8 mouse cellular contexts compared by ENCODE assay signal in genomic region chr16:18498558-18498990, GRCm38 (mm10). TPM values are rescaled to one million over a fixed set of nuclear protein-coding genes. Genes with fewer than 3 reads are reported as not detected.
DNase-seq lines count a peak whose midpoint lies in the region; ATAC-seq and TF ChIP-seq lines count a peak whose summit lies in the region.

Gnb1l (plus strand) TSS chr16:18498713.
Rtl10 (plus strand) TSS chr16:18498901.

- H3K36me3 ChIP-seq in hindbrain, embryonic 14.5 days (replicated peaks; ENCODE audit: control insufficient read depth, insufficient read depth): peaks cover 23% of the 10 kb centered on the region

- peaks cover 17% of the 10 kb centered on the region for H3K4me1 ChIP-seq in hindbrain, embryonic 14.5 days (replicated peaks; ENCODE audit: control insufficient read depth, insufficient read depth, low read length)

- CTCF ChIA-PET in Patski (lab: Charles Lee): interaction anchor here (1.3 kb wide), 1 partner anchor 55 kb away, joined by 3 read pairs; no protein-coding TSS in a partner anchor

- H3K27ac ChIP-seq in hindbrain, embryonic 14.5 days: peak within 1 kb of the TSS; percentile 94

- POLR2A ChIA-PET in Patski (lab: Charles Lee): interaction anchor here (1.0 to 1.1 kb wide), 2 partner anchors 16 to 19 kb away, joined by 3 read pairs; no protein-coding TSS in a partner anchor

- H3K9ac ChIP-seq in hindbrain, embryonic 14.5 days: peak within 1 kb of the TSS; percentile 93

- under 1% methylated on average over 51 of the region's 51 CpGs for WGBS in hindbrain, embryonic 14.5 days

- H3K4me2 ChIP-seq in hindbrain, embryonic 14.5 days (replicated peaks): peak within 1 kb of the TSS; percentile 71

- DNase-seq in Patski (ENCODE audit: low read depth, low spot score): no peak
- DNase-seq in cerebellum, postnatal 14 days: peak; percentile 98
- peak; percentile 85 to 93 for DNase-seq in frontal cortex, postnatal 25 days (ENCODE audit: low spot score in 2 of 2)
- DNase-seq in hindbrain, embryonic 14.5 days (ENCODE audit: low spot score): peak; percentile 98
- DNase-seq in layer of hippocampus, postnatal 36 days: peak; percentile 93 to 94
- DNase-seq in lung, postnatal 36 days: peak; percentile 96
- peak; percentile 97 for DNase-seq in retina, postnatal 1 day
- peak; percentile 90 for DNase-seq in urinary bladder, adult 18-20 months (ENCODE audit: low spot score in 2 of 2)

- TF ChIP-seq CTCF in Patski (IDR thresholded peaks at IDR 0.05): no peak

- in situ Hi-C loops in Patski (cut with MboI; ENCODE audit: low pct_unique_long_range_greater_than_20kb): loop anchor here (5.0 kb wide), 1 partner anchor 46 kb away; no protein-coding TSS in a partner anchor

- no peaks in the 10 kb centered on the region for H3K27me3 ChIP-seq in Patski
- H3K27me3 ChIP-seq in hindbrain, embryonic 14.5 days (ENCODE audit: control insufficient read depth, insufficient read depth, low read length): no peaks in the 10 kb centered on the region

- no peaks in the 10 kb centered on the region for H3K9me3 ChIP-seq in hindbrain, embryonic 14.5 days (ENCODE audit: control insufficient read depth, low read length)

- ATAC-seq in Patski: peak; percentile 93
- ATAC-seq in hindbrain, embryonic 14.5 days (ENCODE audit: low FRiP score): peak; percentile 98

- peak within 1 kb of the TSS; percentile 89 for H3K4me3 ChIP-seq in hindbrain, embryonic 14.5 days (replicated peaks; ENCODE audit: low read length)

RNA-seq across cellular contexts. Expression of gene Gnb1l, which starts in this region (rescaled TPM):
- 9.9 TPM for polyA plus RNA-seq in Patski (2021)
- polyA plus RNA-seq in hindbrain, embryonic 14.5 days (2014; fragmentation: Nextera tagmentation; extraction: Ambion mirVana): 13.2 and 14.6 TPM in 2 replicates
- 1 to 10 TPM; 6.6 to 6.9 TPM for total RNA-seq in layer of hippocampus, postnatal 36 days (2021)

RNA-seq across cellular contexts. Expression of gene Rtl10, which starts in this region (rescaled TPM):
- polyA plus RNA-seq in Patski (2021): 9.1 TPM
- polyA plus RNA-seq in hindbrain, embryonic 14.5 days (2014; fragmentation: Nextera tagmentation; extraction: Ambion mirVana): 2.5 and 3.1 TPM in 2 replicates
- total RNA-seq in layer of hippocampus, postnatal 36 days (2021): 10 to 100 TPM; 10.0 to 11.5 TPM
